Mouse (Mus musculus) small intestine, adult 2 months (tissue): Measurements from ENCODE around the gene Ankdd1b.

Experiments
- CTCF ChIP-seq: fragments of 200-500 bp; IDR thresholded peaks from 2 replicates; pipeline ENCODE4 v1.5.1; 2012; ENCODE audit warnings: low read depth, mild to moderate bottlenecking, control low read depth, inconsistent platforms, low read length, moderate library complexity, mixed read lengths; ENCODE audit not compliant: insufficient replicate concordance, insufficient read length; ENCODE audit errors: extremely low read depth
- POLR2A ChIP-seq: fragments of 200-500 bp; IDR thresholded peaks from 2 replicates; pipeline ENCODE4 v1.6.1; 2012; ENCODE audit warnings: low read depth, mild to moderate bottlenecking, control low read depth, inconsistent platforms, low read length, moderate library complexity

DNA sequence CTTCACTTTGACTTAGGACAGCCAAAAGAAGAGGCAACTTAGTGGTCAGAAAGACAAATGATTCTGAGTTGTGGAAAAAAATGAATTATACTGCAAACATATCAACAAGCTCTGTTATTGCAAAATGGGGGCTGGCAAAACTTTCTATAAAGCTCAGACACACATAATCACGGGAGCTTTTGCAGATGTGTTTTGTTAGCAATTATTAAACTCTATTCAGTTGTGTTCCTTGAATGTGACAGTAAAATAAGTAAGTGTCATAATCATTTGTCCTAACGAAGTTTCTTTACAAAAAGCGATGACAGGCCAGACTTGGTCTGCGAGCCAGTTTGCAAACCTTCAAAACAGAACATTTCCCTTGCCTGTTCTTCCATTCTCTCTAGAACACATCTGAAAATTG lies 36.5 kb upstream of the Ankdd1b start:
- TF ChIP-seq CTCF (no peak), POLR2A (no peak)
